Mouse (Mus musculus) c-Kit-positive CD71-negative TER-119-negative erythroid progenitor cells, embryonic 14.5 days (primary cell): ENCODE results near the gene Gm20388.

Experiments used
- DNase-seq: peaks from one replicate; pipeline ENCODE4 v3.0.0-alpha.2; 2013; ENCODE audit warnings: low read depth

The Gm20388 gene

DNA sequence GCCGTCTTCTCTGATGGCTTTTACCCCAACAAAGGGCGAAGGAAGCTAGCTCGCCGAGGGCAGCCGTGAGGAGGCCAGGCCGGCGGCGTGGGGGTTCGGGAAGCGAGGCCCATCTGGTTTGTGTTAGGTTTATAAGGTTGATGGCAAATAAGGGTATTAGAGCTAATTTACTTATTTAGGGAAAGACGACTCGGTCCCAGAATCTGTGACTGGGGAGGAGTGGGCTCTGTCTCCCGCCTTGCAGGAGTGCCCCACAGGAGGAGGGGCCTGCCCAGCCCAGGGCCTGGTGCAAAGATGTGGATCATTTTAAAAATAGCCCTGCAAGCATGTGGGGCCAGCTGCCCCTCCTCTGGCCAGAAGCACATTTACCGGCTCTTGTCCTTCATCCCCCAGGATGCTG is 928.4 kb downstream of the Gm20388 start:
- no peak for DNase-seq

DNA sequence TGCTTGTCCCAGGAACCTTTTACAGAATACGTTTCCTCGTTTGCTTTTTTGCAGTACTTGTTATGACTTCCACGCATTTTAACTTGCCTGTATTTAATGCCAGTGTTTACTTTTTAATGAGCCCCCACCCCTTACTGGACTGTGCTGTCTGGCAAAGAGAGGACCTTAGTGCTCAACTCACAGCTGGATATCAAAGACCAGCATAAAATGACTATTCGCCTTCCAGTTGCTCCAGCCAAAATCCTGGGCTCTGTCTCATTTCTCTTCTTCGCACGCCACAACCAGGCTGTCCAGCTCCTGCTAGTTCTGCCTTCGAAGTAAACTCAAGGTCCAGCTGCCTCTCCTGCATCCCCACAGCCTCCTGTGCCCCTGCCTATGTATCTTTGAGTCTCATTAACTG is 932.4 kb downstream of the Gm20388 start:
- no peak for DNase-seq

DNA sequence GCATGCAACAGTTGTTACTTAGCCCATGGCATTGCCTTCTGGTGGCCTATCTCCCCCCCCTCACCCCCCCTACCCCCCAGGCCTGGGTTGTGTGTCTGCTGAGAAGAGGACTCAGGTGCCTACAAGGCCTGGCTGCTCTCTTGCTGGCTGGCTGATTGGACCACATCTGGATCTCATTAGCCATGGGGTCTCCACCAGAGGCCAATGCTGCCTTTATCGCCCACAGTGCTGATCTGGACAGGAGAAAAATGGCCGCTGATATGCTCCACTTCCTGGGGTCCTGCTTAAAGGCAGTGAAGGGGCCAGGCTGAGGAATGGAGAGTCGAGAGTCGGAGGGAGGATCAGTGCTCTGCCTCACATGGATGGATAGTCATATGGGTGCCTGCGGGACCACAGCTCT is 935.4 kb downstream of the Gm20388 start:
- no peak for DNase-seq

DNA sequence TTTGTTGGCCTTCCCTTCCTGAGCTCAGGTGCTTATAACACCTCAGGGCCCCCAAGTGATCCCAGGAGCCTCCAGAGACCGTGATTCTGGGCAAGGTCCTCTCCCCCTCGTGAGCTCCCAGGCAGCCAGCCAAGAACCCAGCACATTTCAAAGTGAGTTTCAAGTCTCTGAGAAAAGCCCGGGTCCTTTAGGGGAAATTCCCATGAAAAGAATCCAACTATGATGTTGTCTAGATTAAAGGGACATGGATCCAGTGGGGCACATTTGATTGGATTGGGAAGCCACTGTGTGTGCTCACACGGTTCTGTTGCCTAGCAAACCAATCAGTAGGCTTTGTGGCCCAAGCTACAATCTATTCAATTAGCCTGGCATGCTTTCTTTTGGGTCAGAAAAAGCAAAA is 936.6 kb downstream of the Gm20388 start:
- DNase-seq: no peak

DNA sequence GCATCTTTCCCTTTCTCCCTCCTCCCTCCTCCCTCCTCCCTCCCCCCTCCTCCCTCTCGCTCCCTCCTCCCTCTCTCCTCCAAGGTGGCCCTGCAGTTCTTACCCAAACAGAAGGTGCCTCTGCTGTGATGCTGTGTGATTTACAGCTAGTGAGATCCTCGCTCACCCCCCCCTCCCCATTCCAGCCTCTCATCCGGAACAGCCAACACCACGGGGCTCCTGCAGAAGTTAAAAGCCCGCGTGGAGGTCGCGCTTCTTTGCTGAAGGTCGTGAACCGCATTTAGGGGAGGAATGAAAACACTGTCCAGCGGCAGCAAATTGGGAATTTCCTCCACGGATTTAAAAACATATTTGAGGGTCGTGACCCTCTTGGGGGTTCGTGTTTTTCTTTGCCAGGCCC is 937.1 kb downstream of the Gm20388 start:
- DNase-seq: no peak

DNA sequence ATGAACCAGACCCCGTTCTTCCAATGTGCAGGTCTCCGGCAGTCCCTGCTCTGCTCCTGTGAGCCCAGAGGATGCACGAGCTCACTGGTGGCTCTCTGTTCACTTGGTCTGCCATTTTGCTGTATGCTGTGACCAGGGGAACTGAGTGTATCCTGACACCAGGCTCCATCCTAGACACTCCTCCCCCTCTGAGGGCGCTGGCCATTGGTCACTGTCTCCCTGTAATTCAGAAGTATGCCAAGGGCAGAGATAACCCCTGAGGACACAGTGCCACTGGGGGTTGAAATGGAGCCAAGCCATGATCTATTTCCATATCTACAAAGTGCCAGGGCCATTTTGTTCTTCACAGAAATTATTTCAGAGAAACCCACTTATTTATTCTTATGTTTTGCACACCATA is 937.8 kb downstream of the Gm20388 start:
- no peak for DNase-seq

DNA sequence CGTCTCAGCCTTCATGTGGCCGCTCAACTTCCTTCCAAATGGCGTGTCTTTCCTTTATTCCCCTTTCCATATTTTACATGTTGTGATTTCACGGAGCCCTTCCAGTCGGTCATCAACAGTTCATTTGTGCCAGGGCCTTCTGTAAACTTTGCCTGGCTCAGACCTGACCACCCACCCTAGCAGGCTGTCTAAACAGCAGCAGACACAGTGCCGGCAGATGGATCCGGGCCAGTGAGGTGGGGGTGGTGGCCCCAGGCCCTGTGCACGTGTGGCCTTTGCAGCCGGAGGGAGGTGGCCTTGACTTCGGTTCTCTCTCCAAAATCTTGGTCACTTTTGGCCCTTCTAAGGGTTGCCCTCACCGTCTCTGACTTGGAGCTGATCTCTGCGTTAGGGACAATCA is 940.8 kb downstream of the Gm20388 start:
- no peak for DNase-seq

DNA sequence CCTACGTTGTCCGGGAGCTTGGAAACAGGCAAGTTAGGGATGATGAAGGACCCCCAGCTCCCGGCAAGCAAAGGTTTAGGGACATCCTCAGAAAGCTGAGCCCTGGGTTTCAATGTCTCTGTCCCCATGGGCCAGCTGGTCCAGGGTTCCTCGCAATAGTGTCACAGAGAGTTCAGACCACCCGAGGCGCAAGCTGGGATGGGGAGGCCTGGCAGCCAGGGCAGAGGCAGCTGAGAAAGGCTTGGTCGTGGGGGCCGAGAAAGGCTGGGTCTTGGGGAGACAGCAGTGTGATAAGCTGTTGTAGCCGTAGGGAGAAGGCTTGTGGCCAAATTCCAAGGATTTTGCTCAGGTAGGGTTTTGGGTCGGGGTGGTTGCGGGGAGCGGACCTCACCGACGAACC is 949.2 kb downstream of the Gm20388 start:
- no peak for DNase-seq

DNA sequence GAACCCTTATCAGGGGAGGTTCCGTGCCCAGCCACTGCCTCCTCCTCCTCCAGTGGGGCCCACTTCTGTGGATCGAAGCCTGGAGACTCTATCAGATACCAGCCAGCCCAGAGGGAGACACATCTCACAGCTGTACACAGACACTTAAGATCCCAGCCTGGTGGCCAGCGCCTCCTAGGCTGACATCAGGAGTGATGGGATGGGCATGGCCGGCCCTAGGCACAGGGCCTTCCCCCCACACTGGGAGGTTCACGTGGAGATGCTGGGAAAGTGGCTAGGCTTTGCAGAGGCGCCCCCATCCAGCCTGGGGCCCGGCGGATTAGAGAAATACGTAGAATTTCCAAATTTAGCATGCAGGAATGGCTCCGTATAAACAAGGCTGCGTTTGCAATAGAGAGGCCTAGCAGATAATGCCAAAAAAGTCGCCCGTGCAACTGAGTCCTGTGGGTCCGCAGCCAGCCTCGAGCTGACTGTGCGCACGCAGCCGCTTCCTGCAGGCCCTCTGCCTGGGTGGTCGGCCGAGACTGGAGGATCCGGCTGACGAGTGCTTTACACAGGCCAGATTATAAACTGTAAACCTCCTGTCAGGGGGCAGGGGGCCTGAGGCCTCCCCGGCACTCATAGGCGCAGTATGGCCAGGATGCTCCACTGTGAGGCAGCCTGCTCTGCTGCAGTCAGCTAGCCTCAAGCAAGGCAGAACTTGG is 949.9 kb downstream of the Gm20388 start:
- no peak for DNase-seq

DNA sequence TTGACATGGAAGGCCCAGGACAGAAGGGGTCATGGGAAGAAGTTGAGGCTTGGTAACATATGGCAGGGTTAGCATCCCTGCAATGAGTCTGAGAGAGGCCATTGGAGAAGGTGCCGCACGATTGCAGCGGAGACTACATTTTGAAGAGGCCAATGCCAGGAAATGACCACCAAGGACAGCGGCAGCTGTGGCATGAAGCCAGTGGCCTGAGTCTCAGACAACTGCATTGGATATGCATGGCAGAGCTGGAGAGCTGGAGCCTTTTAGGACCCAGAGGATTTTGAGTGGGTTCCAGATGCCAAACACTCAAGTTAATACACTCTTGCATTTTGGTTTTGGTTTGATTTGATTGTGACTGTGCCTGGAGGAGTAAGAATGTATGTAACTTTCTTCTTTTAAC is 953.0 kb downstream of the Gm20388 start:
- DNase-seq: no peak

DNA sequence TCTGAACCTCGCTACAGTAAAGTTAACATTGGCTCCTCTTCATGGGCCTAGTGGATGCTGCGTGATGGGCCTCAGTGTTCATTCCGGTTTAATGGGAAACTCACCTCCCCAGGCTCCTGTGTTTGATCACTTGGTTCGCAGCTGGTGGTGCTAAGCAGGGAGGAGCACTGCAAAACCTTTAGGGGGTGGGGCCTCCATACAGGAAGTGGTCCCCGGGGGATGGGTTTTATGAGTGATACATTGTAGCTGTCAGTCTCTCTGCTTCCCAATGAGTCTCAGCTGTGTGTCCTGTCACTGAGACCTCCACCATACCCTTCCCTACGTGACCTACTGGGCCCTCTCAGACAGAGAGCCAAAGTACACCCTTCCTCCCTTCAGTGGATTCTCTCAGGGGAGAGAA is 956.7 kb downstream of the Gm20388 start:
- no peak for DNase-seq

DNA sequence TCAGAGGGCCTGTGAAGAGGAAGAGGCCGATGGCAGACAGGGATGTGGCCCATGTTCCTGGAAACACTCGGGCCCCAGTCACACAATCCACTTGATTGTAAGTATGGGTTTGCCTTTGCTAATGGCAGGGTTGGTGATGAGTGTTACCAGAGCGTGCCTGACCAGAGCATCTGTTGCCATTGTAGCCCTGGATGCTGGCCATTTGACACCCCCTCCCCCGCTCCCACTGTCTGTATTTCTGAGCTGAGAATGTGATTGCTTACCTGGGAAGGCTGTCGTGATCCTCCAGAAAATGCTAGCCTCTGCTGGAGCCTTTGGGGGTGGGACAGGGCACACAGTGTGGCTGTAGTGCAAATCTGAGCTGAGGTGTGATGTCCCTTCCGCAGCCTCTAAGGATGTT is 962.0 kb downstream of the Gm20388 start:
- DNase-seq: no peak

DNA sequence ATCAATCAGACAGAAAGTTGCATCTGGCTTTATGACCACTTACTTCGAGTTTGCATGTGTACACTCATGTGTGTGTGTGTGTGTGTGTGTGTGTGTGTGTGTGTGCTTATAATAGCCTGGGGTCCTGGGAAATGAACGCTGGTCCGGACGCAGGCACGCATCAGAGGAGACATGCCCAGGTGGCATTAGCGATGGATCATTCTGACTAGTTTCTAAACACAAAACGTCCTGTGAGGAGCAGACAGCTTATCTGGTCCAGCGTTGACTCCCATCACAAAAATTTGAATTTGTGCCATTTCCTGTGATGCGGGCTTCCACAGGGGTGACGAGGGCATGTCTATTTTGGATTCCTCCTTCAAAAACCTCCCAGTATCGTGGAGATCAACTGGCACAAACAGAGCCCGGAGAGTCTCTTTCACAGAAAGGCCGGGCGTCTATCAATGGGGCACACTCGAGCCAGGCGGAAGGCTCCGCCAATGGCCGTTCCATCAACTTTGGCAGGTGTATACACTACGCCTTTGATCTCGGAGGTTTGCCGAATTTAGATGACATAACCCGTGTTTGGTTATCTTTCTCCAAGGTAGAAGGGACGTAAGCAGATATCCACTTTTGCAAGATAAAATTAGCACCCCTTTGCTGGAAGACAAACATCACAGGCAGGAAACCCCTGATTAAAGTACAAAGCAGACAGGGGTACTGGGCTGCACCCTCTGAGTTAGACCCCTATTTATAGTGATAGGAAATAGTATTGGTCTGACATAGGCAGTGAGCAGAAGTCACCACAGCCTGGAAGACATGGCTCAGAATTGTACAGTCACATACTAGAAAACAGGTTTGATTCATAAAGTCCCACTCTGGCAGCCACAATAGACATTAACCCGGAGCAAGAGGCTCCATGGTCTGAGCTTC is 965.6 kb downstream of the Gm20388 start:
- DNase-seq: no peak

DNA sequence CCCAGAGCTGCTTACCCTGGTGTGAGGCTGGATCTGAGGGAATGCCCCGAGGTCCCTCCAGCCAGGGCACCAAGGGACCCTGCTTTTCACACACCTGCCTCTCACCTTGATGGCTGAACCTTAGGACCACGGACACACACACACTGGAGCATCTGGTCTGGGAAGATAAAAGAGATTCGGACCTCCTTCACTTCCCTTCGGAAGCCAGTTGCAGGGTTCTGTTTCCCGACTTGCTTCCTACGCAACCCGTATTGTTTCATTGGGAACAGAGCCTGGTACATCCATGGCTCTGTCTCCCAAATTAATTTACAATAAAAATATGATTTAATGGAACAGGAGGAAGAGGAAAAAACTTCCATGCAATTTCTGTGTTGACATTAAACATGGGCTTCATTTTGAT is 966.4 kb downstream of the Gm20388 start:
- DNase-seq: no peak

DNA sequence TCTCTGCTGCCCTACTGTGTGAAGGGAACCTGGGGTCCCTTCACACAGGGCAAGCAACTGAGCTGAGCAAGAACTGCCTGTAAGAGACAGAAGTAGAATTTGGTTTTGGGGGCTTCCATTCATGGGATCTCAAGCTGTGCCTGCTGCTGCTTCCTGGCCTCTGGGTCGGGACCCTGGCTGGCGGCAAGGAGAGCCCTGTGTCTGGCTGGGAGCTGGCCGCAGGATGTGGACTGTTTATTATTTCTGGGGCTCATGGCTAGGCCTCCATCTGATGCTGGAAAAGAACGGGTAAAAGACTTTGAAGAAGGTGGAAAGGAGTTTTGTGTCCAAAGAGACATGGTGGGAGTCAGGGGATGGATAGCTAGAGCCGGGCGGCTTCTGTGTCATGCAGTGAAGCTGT is 969.3 kb downstream of the Gm20388 start:
- DNase-seq: no peak

DNA sequence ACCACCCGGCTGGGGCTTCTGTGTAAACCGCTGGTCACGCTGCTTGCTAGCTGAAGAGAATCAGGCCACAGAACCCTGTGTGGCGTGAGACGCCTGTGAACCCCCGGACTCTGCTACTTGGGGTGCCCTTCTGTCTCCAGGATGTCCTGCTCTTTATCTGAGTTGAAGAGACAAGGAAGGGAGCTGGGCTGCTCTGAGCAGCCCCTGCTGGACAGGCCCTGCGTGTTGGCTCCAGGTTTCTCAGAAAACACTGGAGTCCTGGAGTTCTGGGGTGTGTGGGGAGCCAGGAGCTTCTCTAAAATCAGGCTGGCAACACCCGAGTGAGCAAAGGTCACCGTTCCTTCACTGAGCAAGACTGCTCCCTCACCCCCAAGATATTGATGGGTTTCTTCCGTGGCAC is 971.0 kb downstream of the Gm20388 start:
- no peak for DNase-seq

DNA sequence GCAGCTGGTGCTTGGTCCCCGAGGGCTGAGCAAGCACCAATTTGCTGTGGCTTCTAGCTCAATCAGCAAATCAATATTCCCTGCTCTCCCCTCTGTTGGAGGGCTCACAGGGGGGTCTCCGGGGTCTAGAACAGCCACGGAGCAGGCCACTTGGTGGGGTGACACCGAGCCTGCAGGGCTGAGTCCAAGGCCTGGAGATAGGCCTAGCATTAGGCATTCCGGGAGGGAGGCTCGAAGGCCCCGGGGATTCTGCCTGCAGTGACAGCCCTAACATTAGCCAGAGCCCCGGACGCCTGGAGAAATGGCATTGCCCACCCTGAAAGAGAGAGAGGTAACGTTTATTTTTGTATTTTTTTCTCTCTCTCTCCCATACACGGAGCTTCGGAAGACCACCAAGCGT is 972.0 kb downstream of the Gm20388 start:
- DNase-seq: no peak

DNA sequence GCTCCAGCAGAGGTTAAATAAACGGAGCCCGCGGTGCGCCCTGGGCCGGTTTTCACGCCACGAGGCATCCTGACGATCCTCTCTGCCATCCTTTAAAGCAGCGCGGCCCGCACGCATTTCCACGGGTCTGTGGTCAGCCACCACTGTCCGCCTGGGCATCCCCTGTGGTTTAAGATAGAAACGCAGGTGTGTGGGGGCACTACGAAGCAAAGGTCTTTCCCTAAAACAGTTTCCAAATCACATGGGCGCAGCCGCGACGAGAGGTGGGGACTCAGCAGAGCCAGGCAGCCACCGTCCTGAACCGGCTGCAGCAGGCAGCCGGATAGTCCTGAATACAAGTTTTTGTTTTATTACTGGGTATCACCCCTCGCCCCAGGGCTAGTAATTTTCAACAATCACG is 972.7 kb downstream of the Gm20388 start:
- no peak for DNase-seq

DNA sequence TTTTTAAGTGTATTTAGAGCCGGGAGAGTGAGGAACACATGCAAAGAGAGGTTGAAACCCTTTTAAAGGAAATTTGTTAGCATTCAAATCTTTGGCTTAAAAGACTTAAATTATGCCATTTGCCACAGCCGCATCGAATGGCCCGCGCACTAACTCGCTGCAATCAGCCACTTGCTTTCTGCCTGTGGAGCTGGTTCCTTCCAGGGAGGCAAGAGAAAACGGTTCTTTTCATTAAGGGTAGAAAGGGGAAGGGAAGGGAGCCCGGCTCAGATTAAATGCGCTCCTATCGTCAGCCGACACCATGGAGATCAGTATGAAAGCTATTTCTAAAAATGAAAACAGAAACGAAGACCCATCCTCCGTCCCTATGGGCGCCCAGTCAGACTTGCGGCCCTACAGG is 973.2 kb downstream of the Gm20388 start:
- DNase-seq: no peak

DNA sequence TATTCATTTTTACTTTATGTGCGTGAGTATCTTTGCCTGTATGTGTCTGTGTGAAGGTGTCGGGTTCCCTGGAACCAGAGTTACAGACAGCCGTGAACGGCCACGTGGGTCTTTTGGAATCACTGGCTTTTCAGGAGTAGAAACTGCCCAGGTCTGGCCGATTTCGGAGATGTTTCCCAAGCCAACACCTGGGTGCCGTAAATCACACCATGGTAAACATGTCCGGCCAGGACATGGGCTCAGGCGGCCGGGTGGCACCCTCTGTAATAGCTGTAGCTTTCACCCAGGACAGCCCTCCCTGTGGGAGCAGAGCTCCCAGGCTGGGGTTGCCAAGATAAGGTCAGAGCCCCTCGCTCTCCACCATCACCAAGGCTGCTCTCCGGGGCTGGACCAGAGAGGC is 974.2 kb downstream of the Gm20388 start:
- DNase-seq: no peak

DNA sequence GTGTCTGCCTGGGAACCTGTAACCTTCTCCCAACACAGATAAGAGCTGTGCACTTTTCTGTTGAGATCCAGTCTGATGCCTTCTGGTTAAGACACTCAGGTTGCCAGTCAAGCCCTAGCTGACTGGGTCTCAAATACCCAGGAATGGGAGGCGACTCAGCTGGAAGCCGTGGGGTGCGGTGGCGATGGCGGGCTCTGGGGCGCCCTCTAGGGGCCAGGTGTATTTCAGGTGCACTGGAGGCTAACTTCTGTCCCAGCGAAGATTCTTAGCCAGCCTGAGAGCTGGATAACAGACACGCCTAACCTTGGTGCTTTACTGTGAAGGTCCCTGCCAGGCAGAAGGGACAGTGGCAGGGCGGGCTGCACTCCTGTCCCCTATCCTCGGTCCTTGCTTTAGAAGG is 976.6 kb downstream of the Gm20388 start:
- DNase-seq: no peak

DNA sequence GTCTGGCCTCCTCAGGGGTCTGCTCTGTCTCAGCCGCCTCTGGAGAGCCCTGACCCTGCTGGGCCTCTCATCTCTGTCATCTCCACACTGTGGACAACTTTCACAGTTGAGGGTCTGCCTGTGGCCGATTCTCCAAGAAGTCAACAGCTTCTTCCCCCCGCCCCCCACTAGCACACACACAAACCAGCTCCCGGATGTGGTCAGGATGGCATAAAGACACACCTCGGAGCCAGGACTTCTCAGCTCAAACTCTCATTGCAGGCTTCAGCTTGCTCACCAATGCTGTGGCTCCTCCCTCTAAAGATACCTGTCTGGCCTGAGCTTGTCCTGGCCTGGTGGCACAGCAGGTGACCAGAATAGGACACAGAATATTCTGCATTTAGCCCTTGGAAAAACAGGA is 977.4 kb downstream of the Gm20388 start:
- no peak for DNase-seq

DNA sequence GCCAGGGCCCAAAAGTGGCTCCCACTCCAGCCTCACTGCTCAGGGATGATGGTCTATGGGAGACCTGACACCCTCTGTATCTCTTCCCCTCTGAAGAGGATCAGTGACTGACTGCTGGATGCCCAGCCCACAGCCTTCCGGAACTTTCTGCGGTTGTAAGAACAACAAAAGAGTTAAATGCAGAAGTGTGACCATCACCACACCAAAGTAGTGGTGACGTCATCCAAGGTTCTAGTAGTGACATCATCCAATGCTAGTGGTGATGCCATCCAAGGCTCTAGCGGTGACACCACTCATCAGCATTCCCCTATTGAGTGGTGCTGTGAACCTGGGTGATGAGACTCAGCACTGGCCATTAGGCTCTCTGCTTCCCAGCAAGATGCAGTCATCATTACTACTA is 978.5 kb downstream of the Gm20388 start:
- no peak for DNase-seq

DNA sequence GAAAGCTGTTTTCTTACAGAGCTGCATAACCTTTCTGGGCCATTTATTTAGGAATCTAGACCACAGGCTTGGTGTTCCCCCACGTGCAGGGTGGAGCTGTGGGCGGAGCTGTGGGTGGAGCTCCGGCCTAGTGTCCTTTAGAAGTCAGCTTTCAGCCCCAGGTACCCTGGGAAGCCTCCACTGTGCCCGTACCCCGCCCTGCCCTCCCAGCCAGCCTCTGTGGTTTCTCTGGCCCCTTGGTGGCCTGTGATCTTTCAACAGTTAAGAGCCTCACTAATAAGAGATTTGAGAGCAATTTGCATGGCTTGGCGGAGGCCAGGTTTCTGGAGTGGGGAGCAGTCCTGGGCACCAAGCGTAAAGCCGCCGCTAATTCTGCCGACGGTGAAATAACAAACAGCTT is 979.4 kb downstream of the Gm20388 start:
- no peak for DNase-seq
